Mouse (Mus musculus): ENCODE results near the gene Mok. TPM values are rescaled to one million over a fixed set of nuclear protein-coding genes. Genes with fewer than 3 reads are reported as not detected.

Gene Mok
- polyA plus RNA-seq, 1 experiment from 2014 or later = 0.27 TPM

- Histone ChIP-seq H3K4me1 (ENCODE audit: control insufficient read depth, low read depth, low read length) (no peaks in the 10 kb centered on the region), H3K4me3 (ENCODE audit: low read depth, low read length) (no peak overlapping the region), H3K9me3 (replicated peaks; ENCODE audit: control insufficient read depth, low read length) (no peaks in the 10 kb centered on the region), H3K27me3 (ENCODE audit: control insufficient read depth, insufficient read depth, low read depth, low read length) (no peaks in the 10 kb centered on the region), H3K27ac (ENCODE audit: low read length) (no peak overlapping the region), H3K9ac (ENCODE audit: low read depth, low read length) (no peak overlapping the region), H3K4me2 (ENCODE audit: low read depth, low read length) (no peak overlapping the region), H3K36me3 (ENCODE audit: control insufficient read depth, insufficient read depth) (no peaks in the 10 kb centered on the region)
- 69% methylated on average over 7 of the region's 7 CpGs for WGBS (ENCODE audit: insufficient replicate concordance)
- no peak for ATAC-seq (ENCODE audit: low read depth)
Observed at GRCm38 (mm10) chr12:110822366-110822765, 18.4 kb downstream of the Mok start.

- no peaks in the 10 kb centered on the region for H3K36me3 ChIP-seq (ENCODE audit: control insufficient read depth, insufficient read depth)
- no peak overlapping the region for H3K9ac ChIP-seq (ENCODE audit: low read depth, low read length)
- 66% methylated on average over 2 of the region's 2 CpGs for WGBS (ENCODE audit: insufficient replicate concordance)
- H3K4me1 ChIP-seq (ENCODE audit: control insufficient read depth, low read depth, low read length) = no peaks in the 10 kb centered on the region
- no peak overlapping the region for H3K4me3 ChIP-seq (ENCODE audit: low read depth, low read length)
- no peak overlapping the region for H3K4me2 ChIP-seq (ENCODE audit: low read depth, low read length)
- no peak overlapping the region for H3K27ac ChIP-seq (ENCODE audit: low read length)
- H3K9me3 ChIP-seq (replicated peaks; ENCODE audit: control insufficient read depth, low read length) = no peaks in the 10 kb centered on the region
- no peak for ATAC-seq (ENCODE audit: low read depth)
- no peaks in the 10 kb centered on the region for H3K27me3 ChIP-seq (ENCODE audit: control insufficient read depth, insufficient read depth, low read depth, low read length)
Observed at GRCm38 (mm10) chr12:110821787-110822186, 19.0 kb downstream of the Mok start.

GRCm38 (mm10) chr12:110819367-110819766 lies 21.4 kb downstream of the Mok start:
- WGBS (ENCODE audit: insufficient replicate concordance) = 67% methylated on average over 8 of the region's 8 CpGs
- H3K27ac ChIP-seq (ENCODE audit: low read length) = no peak overlapping the region
- H3K27me3 ChIP-seq (ENCODE audit: control insufficient read depth, insufficient read depth, low read depth, low read length) = no peaks in the 10 kb centered on the region
- no peaks in the 10 kb centered on the region for H3K9me3 ChIP-seq (replicated peaks; ENCODE audit: control insufficient read depth, low read length)
- no peak overlapping the region for H3K4me3 ChIP-seq (ENCODE audit: low read depth, low read length)
- H3K9ac ChIP-seq (ENCODE audit: low read depth, low read length) = no peak overlapping the region
- no peaks in the 10 kb centered on the region for H3K36me3 ChIP-seq (ENCODE audit: control insufficient read depth, insufficient read depth)
- H3K4me2 ChIP-seq (ENCODE audit: low read depth, low read length) = no peak overlapping the region
- ATAC-seq (ENCODE audit: low read depth) = no peak
- no peaks in the 10 kb centered on the region for H3K4me1 ChIP-seq (ENCODE audit: control insufficient read depth, low read depth, low read length)

- H3K9me3 ChIP-seq (replicated peaks; ENCODE audit: control insufficient read depth, low read length) = no peaks in the 10 kb centered on the region
- H3K9ac ChIP-seq (ENCODE audit: low read depth, low read length) = no peak overlapping the region
- WGBS (ENCODE audit: insufficient replicate concordance) = 71% methylated on average over 2 of the region's 2 CpGs
- no peak overlapping the region for H3K4me2 ChIP-seq (ENCODE audit: low read depth, low read length)
- no peak overlapping the region for H3K4me3 ChIP-seq (ENCODE audit: low read depth, low read length)
- no peak for ATAC-seq (ENCODE audit: low read depth)
- no peaks in the 10 kb centered on the region for H3K36me3 ChIP-seq (ENCODE audit: control insufficient read depth, insufficient read depth)
- H3K4me1 ChIP-seq (ENCODE audit: control insufficient read depth, low read depth, low read length) = no peaks in the 10 kb centered on the region
- no peaks in the 10 kb centered on the region for H3K27me3 ChIP-seq (ENCODE audit: control insufficient read depth, insufficient read depth, low read depth, low read length)
- H3K27ac ChIP-seq (ENCODE audit: low read length) = no peak overlapping the region
Observed at GRCm38 (mm10) chr12:110816833-110817232, 23.9 kb downstream of the Mok start.

- Histone ChIP-seq H3K4me2 (ENCODE audit: low read depth, low read length) (no peak overlapping the region), H3K9ac (ENCODE audit: low read depth, low read length) (no peak overlapping the region), H3K9me3 (replicated peaks; ENCODE audit: control insufficient read depth, low read length) (no peaks in the 10 kb centered on the region), H3K4me3 (ENCODE audit: low read depth, low read length) (no peak overlapping the region), H3K36me3 (ENCODE audit: control insufficient read depth, insufficient read depth) (no peaks in the 10 kb centered on the region), H3K27ac (ENCODE audit: low read length) (no peak overlapping the region), H3K27me3 (ENCODE audit: control insufficient read depth, insufficient read depth, low read depth, low read length) (no peaks in the 10 kb centered on the region), H3K4me1 (ENCODE audit: control insufficient read depth, low read depth, low read length) (no peaks in the 10 kb centered on the region)
- 57% methylated on average over 17 of the region's 17 CpGs for WGBS (ENCODE audit: insufficient replicate concordance)
- no peak for ATAC-seq (ENCODE audit: low read depth)
Observed at GRCm38 (mm10) chr12:110814924-110815323, 25.8 kb downstream of the Mok start.

GRCm38 (mm10) chr12:110813624-110814023 lies 27.1 kb downstream of the Mok start:
- H3K9ac ChIP-seq (ENCODE audit: low read depth, low read length) = no peak overlapping the region
- no peaks in the 10 kb centered on the region for H3K27me3 ChIP-seq (ENCODE audit: control insufficient read depth, insufficient read depth, low read depth, low read length)
- no peaks in the 10 kb centered on the region for H3K4me1 ChIP-seq (ENCODE audit: control insufficient read depth, low read depth, low read length)
- WGBS (ENCODE audit: insufficient replicate concordance) = 79% methylated on average over 6 of the region's 6 CpGs
- no peaks in the 10 kb centered on the region for H3K9me3 ChIP-seq (replicated peaks; ENCODE audit: control insufficient read depth, low read length)
- H3K4me2 ChIP-seq (ENCODE audit: low read depth, low read length) = no peak overlapping the region
- H3K4me3 ChIP-seq (ENCODE audit: low read depth, low read length) = no peak overlapping the region
- no peak for ATAC-seq (ENCODE audit: low read depth)
- H3K27ac ChIP-seq (ENCODE audit: low read length) = no peak overlapping the region
- no peaks in the 10 kb centered on the region for H3K36me3 ChIP-seq (ENCODE audit: control insufficient read depth, insufficient read depth)

GRCm38 (mm10) chr12:110813132-110813531 lies 27.6 kb downstream of the Mok start:
- H3K4me1 ChIP-seq (ENCODE audit: control insufficient read depth, low read depth, low read length) = no peaks in the 10 kb centered on the region
- H3K27me3 ChIP-seq (ENCODE audit: control insufficient read depth, insufficient read depth, low read depth, low read length) = no peaks in the 10 kb centered on the region
- no peak overlapping the region for H3K9ac ChIP-seq (ENCODE audit: low read depth, low read length)
- WGBS (ENCODE audit: insufficient replicate concordance) = 68% methylated on average over 9 of the region's 9 CpGs
- no peak overlapping the region for H3K4me2 ChIP-seq (ENCODE audit: low read depth, low read length)
- H3K36me3 ChIP-seq (ENCODE audit: control insufficient read depth, insufficient read depth) = no peaks in the 10 kb centered on the region
- H3K4me3 ChIP-seq (ENCODE audit: low read depth, low read length) = no peak overlapping the region
- no peak overlapping the region for H3K27ac ChIP-seq (ENCODE audit: low read length)
- no peak for ATAC-seq (ENCODE audit: low read depth)
- no peaks in the 10 kb centered on the region for H3K9me3 ChIP-seq (replicated peaks; ENCODE audit: control insufficient read depth, low read length)

GRCm38 (mm10) chr12:110808848-110809247 lies 31.9 kb downstream of the Mok start:
- H3K9ac ChIP-seq (ENCODE audit: low read depth, low read length) = no peak overlapping the region
- H3K9me3 ChIP-seq (replicated peaks; ENCODE audit: control insufficient read depth, low read length) = no peaks in the 10 kb centered on the region
- H3K4me1 ChIP-seq (ENCODE audit: control insufficient read depth, low read depth, low read length) = no peaks in the 10 kb centered on the region
- no peak overlapping the region for H3K4me2 ChIP-seq (ENCODE audit: low read depth, low read length)
- no peak overlapping the region for H3K27ac ChIP-seq (ENCODE audit: low read length)
- ATAC-seq (ENCODE audit: low read depth) = no peak
- no peaks in the 10 kb centered on the region for H3K27me3 ChIP-seq (ENCODE audit: control insufficient read depth, insufficient read depth, low read depth, low read length)
- 76% methylated on average over 5 of the region's 5 CpGs for WGBS (ENCODE audit: insufficient replicate concordance)
- no peak overlapping the region for H3K4me3 ChIP-seq (ENCODE audit: low read depth, low read length)
- H3K36me3 ChIP-seq (ENCODE audit: control insufficient read depth, insufficient read depth) = no peaks in the 10 kb centered on the region

GRCm38 (mm10) chr12:110808430-110808829 lies 32.3 kb downstream of the Mok start:
- H3K9ac ChIP-seq (ENCODE audit: low read depth, low read length) = no peak overlapping the region
- ATAC-seq (ENCODE audit: low read depth) = no peak
- H3K36me3 ChIP-seq (ENCODE audit: control insufficient read depth, insufficient read depth) = no peaks in the 10 kb centered on the region
- no peak overlapping the region for H3K4me2 ChIP-seq (ENCODE audit: low read depth, low read length)
- H3K4me1 ChIP-seq (ENCODE audit: control insufficient read depth, low read depth, low read length) = no peaks in the 10 kb centered on the region
- WGBS (ENCODE audit: insufficient replicate concordance) = 80% methylated on average over 10 of the region's 10 CpGs
- H3K27me3 ChIP-seq (ENCODE audit: control insufficient read depth, insufficient read depth, low read depth, low read length) = no peaks in the 10 kb centered on the region
- no peak overlapping the region for H3K4me3 ChIP-seq (ENCODE audit: low read depth, low read length)
- no peak overlapping the region for H3K27ac ChIP-seq (ENCODE audit: low read length)
- no peaks in the 10 kb centered on the region for H3K9me3 ChIP-seq (replicated peaks; ENCODE audit: control insufficient read depth, low read length)
